13 mouse cellular contexts compared by ENCODE assay signal in the genomic region with DNA sequence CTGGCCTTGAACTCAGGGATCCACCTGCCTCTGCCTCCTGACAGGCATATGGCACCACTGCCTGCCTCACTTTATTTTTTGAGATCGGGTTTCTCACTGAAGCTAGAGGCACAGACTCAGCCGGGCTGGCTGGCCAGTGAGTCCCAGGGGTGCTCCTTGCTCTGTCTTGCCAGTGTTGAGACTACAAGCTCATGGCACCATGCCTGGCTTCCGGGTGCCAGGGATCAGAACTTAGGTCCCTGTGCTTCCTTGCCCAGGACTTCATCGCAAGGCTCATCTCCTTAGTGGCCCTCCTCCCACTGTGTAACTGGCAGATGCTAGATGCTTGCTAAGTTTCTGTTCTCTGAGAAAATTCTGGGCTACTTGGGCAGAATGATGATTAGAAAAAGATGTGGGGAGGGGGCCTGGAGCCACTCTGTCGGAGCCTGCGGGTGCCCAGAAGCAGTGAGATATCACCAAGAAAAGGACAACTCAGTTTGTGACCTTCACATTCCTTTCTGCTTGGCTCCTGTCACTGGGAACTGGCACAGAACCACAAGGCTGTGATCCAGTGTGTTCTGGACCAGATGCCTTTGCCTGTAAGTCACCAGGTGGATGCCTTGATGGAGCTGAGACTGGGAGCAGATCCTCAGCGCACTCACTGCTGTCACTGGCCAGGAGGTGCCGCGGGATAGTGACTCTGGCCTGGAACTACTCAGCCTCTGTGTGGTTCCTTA.
DNase-seq lines count a peak whose midpoint lies in the region.
"Had no signal": no experiment of that assay in that cellular context is flagged by ENCODE, and none has a peak within 500 bp of the region (broad histone marks: within the 10 kb centered on the region; RNA-seq: fewer than 3 reads in every experiment).

No protein-coding gene starts in this region.

- DNase-seq in adrenal gland, adult 2 months: peak; percentile 85
- no peak for DNase-seq in adrenal gland, postnatal 4 days (ENCODE audit: low spot score in 2 of 2)
- peak; percentile 29 to 43 for DNase-seq in heart, postnatal 36 days
- no peak for DNase-seq in heart, postnatal 25 days (ENCODE audit: low spot score)
- peak; percentile 35 for DNase-seq in cerebellum, adult 11 months
- DNase-seq in cerebellum, postnatal 14 days: peak; percentile 44 to 45
- no peak for DNase-seq in frontal cortex, adult 2 months (ENCODE audit: extremely low spot score in 1 of 2, low spot score in 1 of 2)
- DNase-seq in layer of hippocampus, postnatal 36 days: no peak
- DNase-seq: gastrocnemius, postnatal 36 days; kidney, adult 18-20 months; kidney, postnatal 25 days; lung, postnatal 14 days; thymus, adult 2 months had no signal

- intact Hi-C loops in heart, postnatal 36 days (cut with DNase I): no loop called here
- intact Hi-C loops in heart, postnatal 25 days (cut with DNase I): no loop called here

Comparison
In these comparisons a context has a peak if more than half of its experiments do, and no peak if none do; other contexts are left out.
1. DNase-seq: peak in adrenal gland, adult 2 months (single experiment), heart, postnatal 36 days (2 of 2), cerebellum, adult 11 months (single experiment) and cerebellum, postnatal 14 days (2 of 2); none in adrenal gland, postnatal 4 days (0 of 2), heart, postnatal 25 days (single experiment), frontal cortex, adult 2 months (0 of 2) and layer of hippocampus, postnatal 36 days (0 of 2).